Mouse (Mus musculus) megakaryocyte progenitor cell, adult 5-6 weeks (primary cell): ENCODE results near the gene Duoxa1. TPM values are rescaled to one million over a fixed set of nuclear protein-coding genes. Genes with fewer than 3 reads are reported as not detected.

Experiments
- ATAC-seq: replicated peaks from 2 replicates; pipeline ENCODE4 v1.8.0; 2016; ENCODE audit warnings: mild to moderate bottlenecking, moderate TSS enrichment, inconsistent platforms; ENCODE audit not compliant: poor library complexity
- total RNA-seq, 2 experiments: library from RNA; stranded (forward) in 1 of 2; stranded (reverse) in 1 of 2; fragments of 157-497, 149-512 nt in 1 of 2; fragments of 200-1000 nt in 1 of 2; gene quantifications; 2 replicates each; pipeline versions ENCODE4 v1.2.3 to v1.2.4; 2015 to 2017

The Duoxa1 gene
- total RNA-seq, 2 experiments from 2014 or later, result not detected

DNA sequence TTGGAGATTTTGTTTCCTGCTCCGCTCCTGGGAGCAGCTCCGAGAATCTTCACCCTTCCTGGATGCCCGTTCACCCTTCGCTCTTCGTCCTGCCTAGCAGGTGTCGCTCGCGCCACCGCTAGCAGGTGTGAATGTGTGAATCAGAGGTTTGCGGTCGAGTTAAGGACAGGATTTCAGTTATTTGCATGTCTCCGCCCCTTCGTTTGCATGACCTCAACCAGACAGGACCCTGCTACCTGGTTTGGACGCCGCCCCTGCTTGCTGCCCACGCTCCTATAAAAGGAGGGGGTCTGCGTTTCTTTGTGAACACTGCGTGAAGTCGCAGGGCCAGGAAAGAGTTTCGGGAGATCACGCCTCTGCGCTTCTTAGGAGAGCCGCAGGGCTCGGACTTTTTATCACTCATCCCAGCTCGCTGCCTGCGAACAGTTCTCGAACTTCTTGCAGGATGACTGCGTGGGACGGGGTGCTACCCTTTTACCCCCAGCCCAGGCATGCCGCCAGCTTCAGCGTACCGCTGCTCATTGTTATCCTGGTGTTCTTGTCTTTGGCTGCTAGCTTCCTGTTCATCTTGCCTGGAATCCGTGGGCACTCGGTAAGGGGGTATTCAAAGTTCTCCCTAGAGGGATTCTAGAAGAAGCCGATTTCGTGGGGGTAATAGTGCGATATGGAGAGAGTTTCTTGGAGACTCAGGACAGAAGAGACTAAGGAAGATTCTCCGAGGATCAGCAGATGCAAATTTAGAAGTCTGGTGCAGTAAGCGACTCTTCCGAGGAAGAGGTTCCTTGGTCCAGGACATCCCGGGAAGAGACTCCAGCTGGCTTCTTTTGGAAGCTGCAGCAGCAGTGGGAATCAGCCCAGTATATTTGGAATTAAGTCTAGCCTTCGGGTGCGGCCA is 14.7 kb downstream of the Duoxa1 start, which contains the start of gene Duoxa2:
Gene Duoxa2, plus strand, starts transcription at position 305 of the 895 bp plus-strand sequence.
- ATAC-seq, result no peak

DNA sequence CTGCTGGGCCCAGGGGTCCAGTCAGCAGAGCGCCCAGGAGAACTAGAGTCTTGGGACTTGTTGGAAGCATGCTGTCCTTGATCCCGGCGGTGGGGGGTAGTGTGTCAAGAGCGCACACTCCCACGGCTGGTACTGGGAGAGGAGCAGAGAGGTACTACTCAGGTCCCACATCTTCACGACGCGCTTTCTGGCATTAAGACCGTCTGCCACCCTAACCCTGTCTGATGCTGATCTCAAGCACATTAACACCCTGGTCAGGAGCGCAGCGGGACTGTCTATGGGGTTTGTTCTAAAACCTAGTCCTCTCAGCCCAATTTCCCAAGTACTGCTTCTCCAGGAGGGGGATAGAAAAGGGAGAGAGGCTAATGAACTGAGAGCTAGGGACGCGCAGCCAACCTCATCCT is 15.4 kb downstream of the Duoxa1 start, which contains the start of gene Duox2:
Gene Duox2, minus strand, starts transcription at position 354 of the 404 bp plus-strand sequence.
- ATAC-seq, result no peak

DNA sequence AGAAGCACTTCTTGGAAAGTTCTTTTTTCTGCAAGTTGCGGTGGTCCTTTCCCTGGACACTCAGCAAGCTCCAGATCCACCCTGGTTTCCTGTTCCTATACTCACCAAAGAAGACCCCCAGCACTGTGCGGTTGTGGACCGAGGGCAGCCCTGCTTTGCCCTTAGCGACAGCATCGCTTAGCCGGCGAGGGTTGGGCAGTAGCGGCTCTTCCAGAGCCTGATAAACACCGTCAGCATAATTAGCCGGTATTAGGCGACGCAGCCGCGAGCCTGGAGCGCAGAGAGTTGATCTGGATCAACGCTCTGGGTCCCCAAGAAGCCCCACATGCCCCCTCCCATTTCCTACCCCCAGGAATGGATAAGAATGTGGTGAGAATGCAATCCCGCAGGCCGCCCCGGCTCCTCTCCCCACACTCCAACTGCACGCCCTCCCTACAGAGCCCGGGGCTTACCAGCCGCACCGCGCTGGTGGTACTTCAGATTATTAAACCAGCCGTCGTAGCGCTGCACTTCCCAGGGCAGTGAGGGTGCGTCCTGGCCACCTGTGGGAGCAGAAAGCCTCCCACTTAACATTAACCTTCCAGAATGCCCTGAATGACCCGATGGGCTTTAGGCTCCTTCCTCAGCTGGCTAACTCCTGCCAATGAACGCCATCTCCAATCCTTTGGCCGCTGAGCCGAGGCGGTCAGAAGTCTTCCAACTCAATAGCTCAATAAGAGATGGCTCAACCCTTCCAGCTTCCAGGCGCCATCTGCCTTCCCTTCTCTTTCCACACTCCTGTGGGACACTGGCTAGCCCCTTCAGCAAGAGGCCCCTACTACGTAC is 16.0 kb downstream of the Duoxa1 start:
- no peak for ATAC-seq

DNA sequence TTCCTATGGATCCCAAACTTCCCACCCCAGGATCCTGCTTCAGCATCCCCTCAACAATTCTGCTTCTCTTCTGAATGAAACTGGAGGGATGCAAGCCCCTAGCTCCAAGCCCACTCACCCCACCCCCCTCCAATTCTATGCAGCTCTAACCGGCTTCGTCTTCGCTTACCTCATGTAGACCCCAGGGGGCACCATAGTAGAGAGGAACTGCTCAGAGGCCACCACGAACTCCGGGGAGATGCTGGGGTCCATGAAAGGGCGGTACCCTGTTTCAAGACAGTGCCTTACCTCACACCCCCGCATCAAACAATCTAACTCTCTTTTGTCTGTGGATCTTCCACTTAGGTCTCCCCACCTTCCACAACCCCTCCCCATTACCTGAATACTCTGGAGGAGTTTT is 18.6 kb downstream of the Duoxa1 start:
- ATAC-seq, result peak; percentile 32; the same call in 1 of the 2 replicates

DNA sequence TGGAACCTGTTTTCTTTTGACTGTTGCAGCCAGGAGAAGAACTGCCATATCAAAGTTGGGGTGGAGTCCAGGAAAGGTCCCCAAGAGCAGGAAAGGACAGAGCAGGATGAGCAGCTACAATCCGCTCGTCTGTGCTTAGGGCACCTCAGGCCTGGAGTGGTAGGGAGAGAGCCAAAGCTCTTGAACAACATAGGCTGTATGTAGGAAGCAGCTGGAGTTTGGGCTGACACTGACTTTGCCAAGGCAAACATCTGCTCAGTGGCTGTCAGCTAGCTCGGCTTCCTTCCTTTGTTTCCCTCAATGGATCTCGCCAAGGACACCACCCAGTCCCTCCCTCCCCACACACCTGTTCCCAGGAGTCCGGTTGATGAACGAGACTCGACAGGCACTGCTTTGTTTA is 27.4 kb downstream of the Duoxa1 start:
- no peak for ATAC-seq

DNA sequence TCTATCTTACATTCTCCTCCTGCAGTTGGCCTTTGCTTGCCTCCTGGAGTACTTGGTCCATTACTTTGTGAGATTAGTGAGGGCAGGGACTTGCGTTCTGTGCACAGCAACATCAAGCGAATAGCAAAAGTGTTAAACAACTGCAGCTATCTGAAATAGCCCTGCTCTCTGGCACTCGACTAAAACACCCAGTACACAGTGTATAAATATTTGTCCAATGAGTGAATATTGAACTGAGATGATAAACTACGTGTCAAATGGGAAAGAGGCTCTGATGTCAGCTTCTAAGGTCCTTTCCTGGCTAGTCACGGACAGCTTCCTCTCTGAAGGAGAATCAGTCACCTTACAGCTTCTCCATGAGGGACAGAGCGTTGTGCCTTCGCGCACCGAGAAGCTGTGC is 29.4 kb downstream of the Duoxa1 start:
- ATAC-seq, result no peak

DNA sequence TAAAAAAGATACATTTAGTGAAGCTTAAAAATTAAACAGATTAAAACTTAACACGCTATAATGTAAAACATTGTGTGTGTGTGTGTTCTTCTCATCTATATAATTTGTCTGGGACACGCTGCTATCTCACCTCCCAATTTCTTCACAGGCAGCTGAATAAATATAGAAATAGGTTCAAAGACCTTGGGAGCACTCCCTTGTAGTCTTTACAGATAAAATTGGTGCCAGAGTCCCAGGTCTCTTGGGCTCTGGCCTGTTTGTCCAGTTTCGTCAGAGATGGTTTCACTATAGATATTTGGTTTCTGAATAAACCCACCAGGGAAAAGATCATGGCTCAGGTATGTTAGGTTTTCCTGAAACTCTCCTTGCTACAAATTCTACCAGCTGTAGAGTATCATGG is 34.8 kb downstream of the Duoxa1 start:
- no peak for ATAC-seq

DNA sequence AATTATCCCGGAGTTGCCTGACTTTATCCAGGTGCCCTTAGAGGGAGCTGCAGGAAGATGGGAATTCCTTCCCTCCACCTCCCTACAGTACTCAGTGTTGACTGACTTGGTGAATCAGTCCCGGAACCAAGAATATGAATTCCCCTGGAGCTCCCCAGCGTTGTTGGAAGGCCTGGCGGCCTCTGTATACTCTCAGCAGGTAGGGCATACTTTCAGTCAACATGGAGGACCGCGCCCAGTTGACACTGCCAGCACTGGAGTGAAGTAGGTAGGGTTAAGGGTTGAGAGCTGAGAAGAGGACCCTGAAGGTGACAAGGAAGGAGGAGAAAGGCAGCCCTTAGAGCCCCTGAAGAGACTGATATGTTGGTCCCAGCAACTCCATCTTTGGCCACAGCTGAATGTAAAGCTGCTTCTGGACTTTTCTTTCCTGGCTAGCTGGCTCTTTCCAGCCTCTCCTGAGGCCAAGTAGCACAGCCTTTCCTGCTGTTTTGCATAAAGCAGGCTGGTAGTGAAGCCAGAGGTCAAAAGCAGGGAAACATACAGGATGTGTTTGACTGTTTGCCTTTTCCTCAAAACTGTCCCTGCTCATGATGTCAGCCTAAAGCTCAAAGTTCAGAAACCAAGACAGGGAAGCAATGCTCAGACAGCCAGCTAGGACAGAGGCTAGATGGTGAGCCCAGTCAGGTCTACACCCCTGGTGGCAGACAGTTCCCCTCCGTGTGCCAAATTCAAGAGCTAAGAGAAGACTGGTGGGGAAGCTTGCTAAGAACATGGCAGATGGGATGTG is 46.9 kb downstream of the Duoxa1 start:
- no peak for ATAC-seq

DNA sequence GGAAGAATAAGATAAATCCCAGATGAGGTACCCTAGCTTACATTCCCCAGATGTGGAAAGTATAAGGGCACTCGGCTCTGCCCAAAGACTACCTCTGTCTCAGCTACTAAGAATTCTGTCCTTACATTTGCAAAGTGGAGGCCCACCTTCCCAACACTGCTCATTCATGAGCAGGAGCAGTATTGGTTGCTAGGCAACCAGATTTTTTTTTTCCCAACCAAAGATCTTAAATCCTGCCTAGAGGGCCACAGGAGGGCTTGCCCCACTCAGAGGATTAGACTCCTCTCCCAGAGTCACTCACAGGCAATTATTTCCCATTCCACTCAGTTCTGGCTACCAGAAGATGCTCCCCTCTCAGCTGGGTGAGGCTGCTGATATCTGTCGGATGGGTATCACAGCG is 48.8 kb downstream of the Duoxa1 start:
- ATAC-seq, result no peak

DNA sequence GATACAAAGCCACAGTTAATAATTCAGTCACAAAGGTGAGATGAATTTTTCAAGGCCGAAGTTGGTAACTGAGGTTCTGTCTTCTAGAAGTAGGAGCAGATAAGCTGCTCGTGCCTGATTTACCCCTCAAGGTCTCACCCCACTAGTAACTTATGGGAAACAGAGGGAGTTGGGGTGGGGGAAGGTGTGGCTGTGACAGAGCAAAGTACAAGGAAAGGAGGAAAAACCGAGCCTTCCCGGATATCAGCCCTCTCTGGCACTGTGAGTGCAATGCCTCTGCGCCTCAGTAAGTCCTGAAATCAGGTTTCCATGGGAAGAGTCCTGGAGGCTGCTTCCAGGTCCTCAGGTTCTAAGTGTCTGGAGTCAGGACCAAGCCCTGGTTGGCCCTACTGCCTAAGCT is 52.8 kb downstream of the Duoxa1 start:
- no peak for ATAC-seq

DNA sequence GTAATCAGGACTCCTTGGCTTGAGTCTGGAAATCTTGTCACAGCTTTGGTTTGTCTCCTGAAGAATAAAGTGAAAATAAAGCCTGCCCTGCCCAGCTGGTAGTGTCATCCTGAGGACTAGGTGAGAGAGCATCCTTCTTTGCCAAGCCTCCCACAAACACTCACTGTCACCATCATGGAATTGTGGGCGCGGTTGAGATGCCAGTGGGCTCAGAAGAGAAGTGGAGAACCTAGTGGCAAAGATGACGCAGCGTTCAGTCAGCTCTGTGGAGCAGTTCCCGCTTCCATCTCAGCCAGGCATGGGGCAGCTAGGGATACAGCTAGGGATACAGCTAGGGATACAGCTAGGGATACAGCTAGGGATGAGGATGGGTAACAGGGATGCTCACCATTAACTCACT is 57.5 kb downstream of the Duoxa1 start:
- ATAC-seq, result no peak

Other genes starting within 250 kb of the Duoxa1 start
- gene Spg11, start 195.3 kb downstream of the Duoxa1 start, total RNA-seq (2015), result 8.9 and 10.5 TPM in 2 replicates
- 11.3 and 13.4 TPM in 2 replicates for gene Spg11, start 195.3 kb downstream of the Duoxa1 start, total RNA-seq (2017)
- gene B2m, start 166.0 kb downstream of the Duoxa1 start, total RNA-seq (2015), result 3,812 and 4,089 TPM in 2 replicates
- gene B2m, start 166.0 kb downstream of the Duoxa1 start, total RNA-seq (2017), result 1,717 and 2,014 TPM in 2 replicates
- gene Trim69, start 153.0 kb downstream of the Duoxa1 start, total RNA-seq (2015), result 0.46 TPM in 1 of 2 replicates, not detected in the other
- gene Trim69, start 153.0 kb downstream of the Duoxa1 start, total RNA-seq (2017), result not detected in 2 replicates
- 0.05 TPM in 1 of 2 replicates, not detected in the other for gene Patl2, start 127.5 kb downstream of the Duoxa1 start, total RNA-seq (2015)
- 0.07 TPM in 1 of 2 replicates, not detected in the other for gene Patl2, start 127.5 kb downstream of the Duoxa1 start, total RNA-seq (2017)
- not detected in 2 replicates for gene Terb2, start 127.5 kb downstream of the Duoxa1 start, total RNA-seq (2015)
- not detected in 2 replicates for gene Terb2, start 127.5 kb downstream of the Duoxa1 start, total RNA-seq (2017)
- 56.2 and 64.7 TPM in 2 replicates for gene Sord, start 79.0 kb downstream of the Duoxa1 start, total RNA-seq (2015)
- gene Sord, start 79.0 kb downstream of the Duoxa1 start, total RNA-seq (2017), result 64.8 and 71.9 TPM in 2 replicates
- not detected in 2 replicates for gene Duox2, start 15.3 kb downstream of the Duoxa1 start, total RNA-seq (2015)
- gene Duox2, start 15.3 kb downstream of the Duoxa1 start, total RNA-seq (2017), result not detected in 2 replicates
- not detected in 2 replicates for gene Duoxa2, start 14.8 kb downstream of the Duoxa1 start, total RNA-seq (2015)
- gene Duoxa2, start 14.8 kb downstream of the Duoxa1 start, total RNA-seq (2017), result not detected in 2 replicates
- gene Duox1, start 1.9 kb upstream of the Duoxa1 start, total RNA-seq (2015), result not detected in 2 replicates
- not detected in 2 replicates for gene Duox1, start 1.9 kb upstream of the Duoxa1 start, total RNA-seq (2017)
- gene Shf, start 55.4 kb upstream of the Duoxa1 start, total RNA-seq (2015), result 2.2 and 3.7 TPM in 2 replicates
- gene Shf, start 55.4 kb upstream of the Duoxa1 start, total RNA-seq (2017), result 2.1 and 2.4 TPM in 2 replicates
- 61.0 and 68.7 TPM in 2 replicates for gene Slc28a2, start 112.7 kb upstream of the Duoxa1 start, total RNA-seq (2015)
- gene Slc28a2, start 112.7 kb upstream of the Duoxa1 start, total RNA-seq (2017), result 72.2 and 78.8 TPM in 2 replicates
- gene Gm14085, start 171.2 kb upstream of the Duoxa1 start, total RNA-seq (2015), result 5.7 and 7.1 TPM in 2 replicates
- 6.9 and 10.2 TPM in 2 replicates for gene Gm14085, start 171.2 kb upstream of the Duoxa1 start, total RNA-seq (2017)